Mouse (Mus musculus) ES-Bruce4 (cell line): ENCODE measurements around the gene Fam117a. TPM values are rescaled to one million over a fixed set of nuclear protein-coding genes. Genes with fewer than 3 reads are reported as not detected.

Source experiments
- H3K27ac ChIP-seq: 2 replicates; pipeline ENCODE4 v1.5.1; 2012; ENCODE audit warnings: low read length, inconsistent platforms; ENCODE audit not compliant: insufficient read depth
- H3K27me3 ChIP-seq: 2 replicates; pipeline ENCODE4 v1.6.1; 2012; ENCODE audit warnings: mild to moderate bottlenecking, low read length, inconsistent platforms; ENCODE audit not compliant: control insufficient read depth, poor library complexity, insufficient read depth, severe bottlenecking
- H3K36me3 ChIP-seq: 2 replicates; pipeline ENCODE4 v1.6.1; 2012; ENCODE audit warnings: inconsistent platforms, mild to moderate bottlenecking, low read length, moderate library complexity; ENCODE audit not compliant: control insufficient read depth, poor library complexity, insufficient read depth, severe bottlenecking
- H3K4me1 ChIP-seq: one replicate; pipeline ENCODE4 v1.8.1; 2011; ENCODE audit warnings: low read length; ENCODE audit not compliant: control insufficient read depth, insufficient read depth
- H3K4me3 ChIP-seq: 2 replicates; pipeline ENCODE4 v1.5.1; 2011; ENCODE audit warnings: low read depth, mild to moderate bottlenecking, low read length
- H3K9ac ChIP-seq: 2 replicates; pipeline ENCODE4 v1.6.1; 2012; ENCODE audit warnings: low read depth, mild to moderate bottlenecking, inconsistent platforms; ENCODE audit not compliant: poor library complexity, severe bottlenecking
- H3K9me3 ChIP-seq: replicated peaks from 2 replicates; pipeline ENCODE4 v1.6.1; 2012; ENCODE audit warnings: mild to moderate bottlenecking, low read length, inconsistent platforms; ENCODE audit not compliant: control insufficient read depth, poor library complexity, insufficient read depth, severe bottlenecking
- CTCF ChIP-seq: IDR thresholded peaks from one replicate; pipeline ENCODE4 v1.8.1; 2011; ENCODE audit warnings: low read depth, low read length
- EP300 ChIP-seq: IDR thresholded peaks from 2 replicates; pipeline ENCODE4 v1.6.1; 2011; ENCODE audit warnings: low read depth, low read length; ENCODE audit not compliant: insufficient read depth
- POLR2A ChIP-seq: IDR thresholded peaks from one replicate; pipeline ENCODE4 v1.8.1; 2011; ENCODE audit warnings: low read length; ENCODE audit not compliant: insufficient read depth
- polyA plus RNA-seq: library from polyadenylated mRNA; stranded (reverse); fragments of >200 nt; gene quantifications from 2 replicates; pipeline ENCODE4 v1.2.4, GENCODE M21; 2011; ENCODE audit warnings: low read depth; ENCODE audit not compliant: missing spikeins, insufficient read depth, insufficient read length

The Fam117a gene
- polyA plus RNA-seq, 1 experiment, result 36.2 TPM

DNA sequence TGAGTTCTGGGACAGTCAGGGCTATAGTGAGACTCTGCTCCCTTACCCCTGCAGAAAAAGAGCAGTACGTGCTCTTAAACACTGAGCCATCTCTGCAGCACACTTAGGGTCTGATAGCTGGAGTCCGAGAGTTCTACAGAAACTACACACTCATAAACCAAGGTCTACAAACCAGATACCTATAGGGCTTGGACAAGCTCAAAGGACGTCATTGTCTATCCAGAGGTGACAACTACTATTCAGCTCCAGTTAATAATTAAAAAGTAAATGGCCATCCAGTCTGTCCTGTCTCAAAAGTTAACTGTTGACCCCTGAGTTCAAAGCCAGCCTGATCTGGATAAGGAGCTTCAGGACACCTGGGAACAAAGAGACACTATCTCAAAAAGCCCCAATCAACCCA lies 35.0 kb upstream of the Fam117a start:
- no peaks in the 10 kb centered on the region for H3K4me1 ChIP-seq
- 0 out of 2 replicates have a peak overlapping the region, but pooled peaks have one; percentile 34 for H3K27ac ChIP-seq
- peaks cover 83% of the 10 kb centered on the region for H3K36me3 ChIP-seq
- no peak for TF ChIP-seq CTCF
- TF ChIP-seq EP300, result no peak
- TF ChIP-seq POLR2A, result no peak
- H3K27me3 ChIP-seq, result no peaks in the 10 kb centered on the region
- no peak overlapping the region for H3K4me3 ChIP-seq
- H3K9ac ChIP-seq, result no peak overlapping the region
- no peaks in the 10 kb centered on the region for H3K9me3 ChIP-seq

- H3K36me3 ChIP-seq, result peaks cover 49% of the 10 kb centered on the region
Observed at GRCm38 (mm10) chr11:95305600-95305999, 31.2 kb upstream of the Fam117a start.

GRCm38 (mm10) chr11:95307526-95307925 lies 29.3 kb upstream of the Fam117a start:
- no peak for TF ChIP-seq EP300
- no peak for TF ChIP-seq CTCF
- no peak for TF ChIP-seq POLR2A
- Histone ChIP-seq H3K4me1 (peaks cover 1% of the 10 kb centered on the region), H3K4me3 (peak overlapping the region; percentile 66), H3K9ac (peak overlapping the region; percentile 71), H3K9me3 (no peaks in the 10 kb centered on the region), H3K27me3 (no peaks in the 10 kb centered on the region), H3K36me3 (peaks cover 31% of the 10 kb centered on the region), H3K27ac (peak overlapping the region; percentile 69)

More at GRCm38 (mm10) chr11:95305600-95305999, 31.2 kb upstream of the Fam117a start:
- peak; percentile 66 for TF ChIP-seq CTCF
- TF ChIP-seq POLR2A, result no peak
- Histone ChIP-seq H3K27ac (peak overlapping the region; percentile 14; the same call in 1 of the 2 replicates), H3K27me3 (no peaks in the 10 kb centered on the region), H3K4me3 (no peak overlapping the region), H3K9ac (no peak overlapping the region), H3K4me1 (peaks cover 1% of the 10 kb centered on the region), H3K9me3 (no peaks in the 10 kb centered on the region)

DNA sequence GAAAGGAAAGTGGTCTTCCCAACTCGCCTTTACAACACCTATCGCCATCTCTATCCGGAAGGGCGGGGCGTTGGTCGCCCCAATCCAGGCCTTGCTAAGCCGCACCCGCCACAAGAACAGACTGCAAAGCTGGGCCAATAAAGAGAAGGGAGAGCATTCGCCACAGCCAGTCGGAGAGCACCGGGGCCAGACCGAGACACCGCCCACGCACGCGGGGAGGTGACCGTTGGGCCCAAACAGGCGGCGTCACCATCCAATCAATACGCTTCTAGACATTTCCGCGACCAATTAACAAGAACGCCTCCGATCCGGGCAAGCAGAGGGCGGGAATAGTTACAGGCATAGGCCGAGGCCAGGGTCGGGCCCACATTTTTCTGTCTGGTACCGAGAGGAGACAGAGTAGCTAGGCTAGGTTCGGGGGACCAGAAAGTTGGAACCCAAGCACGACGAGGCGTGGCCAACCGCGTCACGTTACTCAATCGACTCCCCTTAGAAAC lies 27.3 kb upstream of the Fam117a start:
- H3K27ac ChIP-seq, result peak overlapping the region; percentile 91
- TF ChIP-seq EP300 (no peak), POLR2A (peak; percentile 81), CTCF (no peak)

DNA sequence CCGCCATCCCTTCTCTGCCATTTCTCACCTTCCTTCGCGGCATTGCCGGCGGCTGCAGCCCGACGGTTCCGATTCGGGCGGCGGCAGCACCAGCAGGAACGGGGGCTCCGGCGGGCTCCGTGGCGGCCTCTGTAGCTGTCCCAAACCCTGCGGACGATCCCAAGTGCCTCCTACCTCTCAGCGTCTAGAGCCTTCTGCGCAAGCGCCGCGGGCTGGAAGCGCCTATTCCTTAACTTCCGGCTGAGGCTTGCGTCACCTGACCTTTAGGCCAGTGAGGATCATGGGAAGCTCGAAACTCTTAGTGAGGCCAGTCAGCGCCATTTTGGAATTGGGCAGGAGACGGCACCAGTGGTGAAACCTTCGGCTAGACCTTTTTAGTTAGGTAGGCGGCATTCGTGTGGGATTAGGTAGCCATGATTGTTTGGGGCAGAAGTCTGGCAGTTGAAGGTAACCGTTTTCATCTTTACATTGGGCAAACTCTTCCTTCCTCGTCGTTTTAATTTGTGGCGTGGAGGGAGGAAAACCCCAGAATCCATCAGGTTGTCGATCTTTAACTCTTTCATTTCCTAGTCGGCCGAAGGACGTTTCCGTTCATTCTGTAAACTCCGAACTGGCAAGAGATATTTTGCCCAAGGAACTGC lies 26.7 kb upstream of the Fam117a start, which contains the start of gene Kat7:
TSS of gene Kat7 (minus strand) at position 240 of the 641 bp plus-strand sequence.
- TF ChIP-seq POLR2A (no peak), CTCF (no peak), EP300 (no peak)
- no peaks in the 10 kb centered on the region for H3K9me3 ChIP-seq
- H3K4me3 ChIP-seq, result peak within 1 kb of the TSS; percentile 93
- H3K27ac ChIP-seq, result peak within 1 kb of the TSS; percentile 99
- peaks cover 3% of the 10 kb centered on the region for H3K4me1 ChIP-seq
- peak within 1 kb of the TSS; percentile 95 for H3K9ac ChIP-seq
- no peaks in the 10 kb centered on the region for H3K27me3 ChIP-seq
- peaks cover 6% of the 10 kb centered on the region for H3K36me3 ChIP-seq

More for the DNA sequence above, 27.3 kb upstream of the Fam117a start:
- Histone ChIP-seq H3K4me1 (peaks cover 3% of the 10 kb centered on the region), H3K36me3 (peaks cover 11% of the 10 kb centered on the region), H3K27me3 (no peaks in the 10 kb centered on the region), H3K9me3 (no peaks in the 10 kb centered on the region), H3K4me3 (peak overlapping the region; percentile 93), H3K9ac (peak overlapping the region; percentile 93)

DNA sequence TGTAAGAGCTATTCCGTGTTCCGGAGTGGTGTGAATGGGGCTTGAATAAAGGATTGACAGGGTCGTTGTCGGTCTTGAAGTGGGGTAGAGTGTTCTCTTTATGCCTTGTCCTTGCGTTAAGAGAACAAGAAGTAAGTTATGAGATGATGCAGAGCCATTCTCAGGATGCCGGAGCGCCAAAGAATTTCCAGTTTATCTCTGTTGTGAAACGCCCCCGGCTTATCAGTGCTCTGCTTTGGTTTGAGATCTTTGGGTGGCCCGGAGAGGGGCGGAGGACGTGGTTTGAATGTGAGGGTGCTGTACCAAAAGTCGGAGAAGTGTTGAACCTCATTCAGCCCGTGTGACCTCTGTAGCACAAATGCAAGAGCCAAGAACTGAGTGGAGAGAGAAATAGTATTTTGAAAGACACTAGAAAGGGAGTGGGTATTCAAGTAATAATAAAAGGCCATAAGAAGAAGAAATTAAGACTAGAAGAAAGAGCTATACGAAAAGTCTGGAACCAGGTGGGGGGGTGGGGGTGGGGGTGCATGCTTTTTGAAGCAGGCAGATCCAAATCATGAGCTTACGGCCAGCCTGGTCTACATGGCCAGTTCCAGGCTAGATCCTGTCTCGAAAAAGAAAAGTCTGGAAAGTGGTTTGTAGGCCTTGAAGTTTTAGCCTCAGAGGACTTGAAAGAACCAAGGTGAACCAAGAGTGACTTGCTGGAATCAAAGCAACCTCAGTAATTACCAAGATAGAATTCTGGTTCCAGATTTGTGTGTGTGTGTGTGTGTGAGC lies 26.0 kb upstream of the Fam117a start:
- Histone ChIP-seq H3K27me3 (no peaks in the 10 kb centered on the region), H3K36me3 (peaks cover 2% of the 10 kb centered on the region; the same call in 1 of the 2 replicates), H3K4me1 (peaks cover 8% of the 10 kb centered on the region), H3K4me3 (peak overlapping the region; percentile 89), H3K9me3 (no peaks in the 10 kb centered on the region), H3K9ac (peak overlapping the region; percentile 95), H3K27ac (peak overlapping the region; percentile 99)
- TF ChIP-seq POLR2A, result no peak
- TF ChIP-seq EP300, result no peak
- no peak for TF ChIP-seq CTCF
